Mouse (Mus musculus) mesoderm, embryonic 11.5 days (tissue): ENCODE results near the gene Cyp21a1.
"Not testable (repeated sequence)": the region's sequence is repeated elsewhere in the genome, so short reads cannot be mapped to it uniquely, and the experiment has no call there.

Experiments used
- DNase-seq: peaks from one replicate; pipeline ENCODE4 v3.0.0-alpha.2; 2012; ENCODE audit warnings: low read depth, low spot score

The Cyp21a1 gene

DNA sequence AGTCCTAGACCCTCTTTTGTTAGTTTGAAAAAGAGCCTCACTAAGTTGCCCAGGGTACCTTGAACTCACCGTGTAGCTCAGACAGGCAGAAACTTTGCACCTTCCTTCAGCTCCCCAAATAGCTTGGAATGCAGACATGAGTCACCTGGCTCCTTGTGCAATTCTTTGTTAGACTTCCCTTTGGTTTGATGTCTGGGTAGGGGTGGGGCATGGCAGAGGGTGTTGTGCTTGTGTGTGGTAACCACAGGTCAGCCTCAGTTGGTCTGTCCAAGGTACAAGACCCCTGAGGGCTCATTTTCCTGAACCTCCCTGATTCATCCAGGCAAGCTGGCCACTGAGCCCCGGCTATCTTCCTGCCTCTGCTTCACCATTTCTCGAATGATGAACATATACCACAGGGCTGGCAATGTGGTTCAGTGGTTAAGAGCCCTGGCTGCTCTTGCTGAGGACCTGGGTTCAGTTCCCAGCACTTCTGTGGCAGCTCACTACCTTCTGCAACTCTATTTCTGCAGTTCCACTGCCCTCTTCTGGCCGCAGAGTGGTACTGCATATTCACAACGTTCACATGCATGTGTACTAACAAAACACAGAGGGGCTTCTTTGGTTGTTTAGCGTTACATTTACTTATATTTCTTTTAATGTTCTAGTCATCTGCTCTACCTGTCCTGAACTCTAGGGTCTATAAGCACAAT, 656 bp upstream of the Cyp21a1 start:
- no peak for DNase-seq

- DNase-seq, result not testable (repeated sequence)
These were observed 994 bp downstream of the Cyp21a1 start for GRCm38 (mm10) chr17:34803367-34803766.

DNA sequence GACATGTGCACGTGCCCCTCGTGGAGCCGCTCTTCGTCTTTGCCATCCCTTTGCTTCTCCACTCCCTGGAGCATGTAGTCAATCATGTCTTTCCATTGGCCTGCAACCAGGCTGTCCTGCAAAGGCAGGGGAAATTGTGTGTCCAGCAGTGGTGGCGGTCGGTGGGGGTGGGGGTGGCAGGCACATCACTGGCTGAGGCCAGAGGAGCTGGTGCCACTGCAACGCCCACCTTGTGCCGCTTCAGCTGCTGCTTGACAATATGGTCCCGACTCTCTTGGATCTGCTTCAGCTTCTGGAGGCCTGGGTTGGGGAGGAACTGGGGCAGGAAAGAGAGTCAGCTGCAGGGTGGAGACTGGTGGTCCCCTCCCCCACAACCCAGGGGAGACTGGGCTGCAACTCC, 1.6 kb downstream of the Cyp21a1 start:
- not testable (repeated sequence) for DNase-seq

DNA sequence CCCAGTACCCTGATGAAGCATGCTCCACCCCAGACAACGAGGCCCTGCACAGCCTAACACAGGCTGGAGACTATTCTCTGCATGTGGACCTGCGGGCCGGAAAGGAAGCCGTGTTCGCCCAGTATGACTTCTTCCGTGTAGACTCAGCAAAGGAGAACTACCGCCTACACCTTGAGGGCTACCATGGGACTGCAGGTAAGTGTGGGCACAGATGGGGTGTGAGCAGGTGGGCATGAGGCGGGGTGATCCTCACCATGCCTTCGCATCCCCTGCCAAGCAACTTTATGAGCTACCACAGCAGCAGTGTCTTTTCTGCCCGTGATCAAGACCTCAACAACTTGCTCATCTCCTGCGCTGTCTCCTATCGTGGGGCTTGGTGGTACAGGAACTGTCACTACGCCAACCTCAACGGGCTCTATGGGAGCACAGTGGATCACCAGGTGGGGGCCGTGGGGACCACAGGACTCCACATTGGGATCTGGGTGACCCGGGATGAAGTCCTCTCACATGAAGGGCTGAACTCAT, 3.5 kb downstream of the Cyp21a1 start:
- not testable (repeated sequence) for DNase-seq

GRCm38 (mm10) chr17:34799531-34799925, 4.8 kb downstream of the Cyp21a1 start:
- no peak for DNase-seq

- DNase-seq, result no peak
These were observed 5.4 kb downstream of the Cyp21a1 start for GRCm38 (mm10) chr17:34798866-34799530.

- not testable (repeated sequence) for DNase-seq
These were observed 6.3 kb downstream of the Cyp21a1 start for GRCm38 (mm10) chr17:34798071-34798470.

DNA sequence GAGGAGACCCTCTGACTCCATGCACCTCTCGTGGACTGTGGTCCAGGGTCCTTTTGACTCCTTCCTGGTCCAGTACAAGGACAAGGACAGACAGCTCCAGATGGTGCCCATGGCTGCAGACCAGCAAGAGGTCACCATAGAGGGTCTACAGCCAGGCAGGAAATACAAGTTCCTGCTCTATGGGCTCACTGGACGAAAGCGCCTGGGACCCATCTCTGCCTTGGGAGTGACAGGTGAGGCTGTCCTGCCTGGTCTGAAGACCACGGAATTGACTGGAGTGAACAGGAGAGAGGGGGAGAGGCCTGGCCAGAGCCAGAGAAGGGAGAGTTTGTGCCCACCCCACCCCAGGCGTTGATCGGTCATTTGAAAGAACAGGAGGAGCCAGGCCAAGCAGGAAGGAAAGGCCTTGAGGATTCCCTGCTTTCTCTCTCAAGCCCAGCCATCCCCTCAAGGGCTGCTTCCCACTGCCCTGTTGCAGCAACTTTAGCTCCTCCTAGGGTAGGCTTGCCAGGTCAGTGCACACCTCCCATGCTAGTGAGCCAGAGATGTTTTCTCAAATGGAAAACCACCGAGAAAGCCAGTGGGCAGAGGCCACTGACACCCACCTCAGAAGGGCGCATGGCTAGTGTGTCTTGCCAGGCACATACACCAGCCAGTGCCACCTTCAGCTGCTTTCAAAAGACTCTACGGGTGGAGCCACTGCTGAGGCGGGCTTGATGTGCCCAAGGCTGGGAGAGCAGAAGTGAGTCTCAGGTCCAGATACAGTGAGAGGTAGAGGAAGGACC, 7.0 kb downstream of the Cyp21a1 start:
- not testable (repeated sequence) for DNase-seq

GRCm38 (mm10) chr17:34796311-34797140, 7.8 kb downstream of the Cyp21a1 start:
- DNase-seq, result no peak

- peak; percentile 19 for DNase-seq
These were observed 8.7 kb downstream of the Cyp21a1 start for GRCm38 (mm10) chr17:34795633-34796032.

- no peak for DNase-seq
These were observed 9.3 kb downstream of the Cyp21a1 start for GRCm38 (mm10) chr17:34795016-34795415.

DNA sequence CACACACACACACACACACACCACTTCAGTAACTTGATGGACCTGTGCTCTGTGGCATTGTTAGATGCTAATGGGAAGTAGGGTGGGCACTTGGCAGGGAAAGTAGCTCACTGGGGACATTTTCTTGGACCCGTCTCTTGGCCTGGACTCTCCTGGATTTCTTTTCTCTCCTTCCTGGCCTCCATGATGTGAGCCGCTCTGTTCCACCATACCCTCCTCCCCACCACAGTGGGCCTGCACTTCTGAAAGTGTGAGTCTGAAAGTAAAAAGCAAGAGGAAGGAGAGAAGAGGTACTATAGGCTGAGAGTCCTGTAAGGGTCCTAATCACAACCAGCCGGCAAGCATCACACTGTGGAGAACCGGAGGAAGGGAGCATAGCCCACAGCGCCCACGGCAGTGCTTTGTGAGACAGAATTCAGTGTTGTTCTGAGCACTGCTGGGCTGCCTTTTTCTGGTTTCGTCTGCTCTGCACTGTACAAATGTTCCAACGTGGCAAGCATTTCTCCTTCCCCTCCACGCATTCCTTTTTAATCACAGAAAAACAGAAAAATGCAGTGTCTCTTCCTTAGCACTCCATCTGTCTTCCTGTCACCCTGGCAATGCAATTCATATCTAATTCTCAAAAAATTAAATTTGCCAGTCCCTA, 26.6 kb downstream of the Cyp21a1 start:
- DNase-seq, result no peak

DNA sequence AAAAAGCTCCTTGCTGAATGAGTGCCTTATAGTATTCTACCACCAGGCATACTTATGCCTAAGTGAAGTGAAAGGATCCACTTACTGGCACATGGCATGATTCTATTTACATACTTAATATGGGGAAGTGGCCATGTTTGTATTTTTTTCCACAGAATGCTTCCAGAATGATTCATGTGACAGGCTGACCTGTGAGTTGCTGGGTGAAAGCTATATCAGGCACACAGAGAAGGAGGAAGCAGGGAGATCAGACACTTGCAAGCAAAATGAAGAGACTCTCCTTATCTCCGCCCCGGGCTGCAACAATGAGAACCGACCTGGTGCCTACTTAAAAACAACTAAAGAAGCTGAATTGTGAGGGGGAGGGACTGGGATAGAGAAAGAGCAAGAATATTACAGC, 42.9 kb downstream of the Cyp21a1 start:
- DNase-seq, result no peak
